Mouse (Mus musculus): Measurements from ENCODE around the gene Otulin.

The Otulin gene

GRCm38 (mm10) chr15:27580771-27581170 lies 49.7 kb downstream of the Otulin start:
- DNase-seq (ENCODE audit: low read depth) = no peak

- DNase-seq (ENCODE audit: low read depth) = no peak
Observed at GRCm38 (mm10) chr15:27579853-27580252, 50.6 kb downstream of the Otulin start.

GRCm38 (mm10) chr15:27578918-27579317 lies 51.6 kb downstream of the Otulin start:
- DNase-seq (ENCODE audit: low read depth) = no peak

- no peak for DNase-seq (ENCODE audit: low read depth)
Observed at GRCm38 (mm10) chr15:27577915-27578780, 52.3 kb downstream of the Otulin start.

GRCm38 (mm10) chr15:27576886-27577285 lies 53.6 kb downstream of the Otulin start:
- peak; percentile 71 for DNase-seq (ENCODE audit: low read depth)

- DNase-seq (ENCODE audit: low read depth) = no peak
Observed at GRCm38 (mm10) chr15:27575932-27576331, 54.6 kb downstream of the Otulin start.

GRCm38 (mm10) chr15:27574992-27575781 lies 55.3 kb downstream of the Otulin start:
- DNase-seq (ENCODE audit: low read depth) = no peak

- no peak for DNase-seq (ENCODE audit: low read depth)
Observed at GRCm38 (mm10) chr15:27571179-27571578, 59.3 kb downstream of the Otulin start.

GRCm38 (mm10) chr15:27570385-27570784 lies 60.1 kb downstream of the Otulin start:
- no peak for DNase-seq (ENCODE audit: low read depth)

GRCm38 (mm10) chr15:27569924-27570323 lies 60.6 kb downstream of the Otulin start:
- peak; percentile 41 for DNase-seq (ENCODE audit: low read depth)

GRCm38 (mm10) chr15:27568371-27568770 lies 62.1 kb downstream of the Otulin start:
- no peak for DNase-seq (ENCODE audit: low read depth)

GRCm38 (mm10) chr15:27567356-27567755 lies 63.1 kb downstream of the Otulin start:
- DNase-seq (ENCODE audit: low read depth) = no peak

- DNase-seq (ENCODE audit: low read depth) = no peak
Observed at GRCm38 (mm10) chr15:27565626-27566185, 64.8 kb downstream of the Otulin start.

- DNase-seq (ENCODE audit: low read depth) = no peak
Observed at GRCm38 (mm10) chr15:27564106-27565100, 66.1 kb downstream of the Otulin start.

GRCm38 (mm10) chr15:27560315-27560714 lies 70.2 kb downstream of the Otulin start:
- DNase-seq (ENCODE audit: low read depth) = no peak

- DNase-seq (ENCODE audit: low read depth) = no peak
Observed at GRCm38 (mm10) chr15:27558456-27559147, 71.9 kb downstream of the Otulin start.

GRCm38 (mm10) chr15:27553554-27553953 lies 76.9 kb downstream of the Otulin start:
- DNase-seq (ENCODE audit: low read depth) = peak; percentile 55

GRCm38 (mm10) chr15:27552129-27552700 lies 78.3 kb downstream of the Otulin start:
- no peak for DNase-seq (ENCODE audit: low read depth)

- DNase-seq (ENCODE audit: low read depth) = no peak
Observed at GRCm38 (mm10) chr15:27551117-27552114, 79.1 kb downstream of the Otulin start.
